Mouse (Mus musculus) urinary bladder, postnatal 14 days (tissue): ENCODE results near the gene Rpl7a.
"Not testable (repeated sequence)": the region's sequence is repeated elsewhere in the genome, so short reads cannot be mapped to it uniquely, and the experiment has no call there.

Experiments used
- DNase-seq: peaks from one replicate; pipeline ENCODE4 v3.0.0; 2021; ENCODE audit warnings: low spot score

The Rpl7a gene

GRCm38 (mm10) chr2:26910124-26910993 lies at the start of gene Rpl7a, which contains the start of gene Med22:
TSS of gene Rpl7a (plus strand) at chr2:26910764.
TSS of gene Med22 (minus strand) at chr2:26910677.
- peak; percentile 100 for DNase-seq

- DNase-seq: no peak
Observed at GRCm38 (mm10) chr2:26862856-26863255, 47.7 kb upstream of the Rpl7a start.

- peak; percentile 14 for DNase-seq
Observed at GRCm38 (mm10) chr2:26864879-26865278, 45.7 kb upstream of the Rpl7a start, which contains the start of gene Abo. TSS of gene Abo (minus strand) at chr2:26864979.

GRCm38 (mm10) chr2:26870666-26871065 lies 39.9 kb upstream of the Rpl7a start:
- no peak for DNase-seq

- DNase-seq: no peak
Observed at GRCm38 (mm10) chr2:26878571-26878970, 32.0 kb upstream of the Rpl7a start.

GRCm38 (mm10) chr2:26885541-26885940 lies 25.0 kb upstream of the Rpl7a start:
- DNase-seq: not testable (repeated sequence)

GRCm38 (mm10) chr2:26886170-26886569 lies 24.4 kb upstream of the Rpl7a start:
- not testable (repeated sequence) for DNase-seq

- no peak for DNase-seq
Observed at GRCm38 (mm10) chr2:26895898-26896297, 14.7 kb upstream of the Rpl7a start.

GRCm38 (mm10) chr2:26900731-26901130 lies 9.8 kb upstream of the Rpl7a start:
- no peak for DNase-seq

GRCm38 (mm10) chr2:26901834-26902400 lies 8.6 kb upstream of the Rpl7a start:
- no peak for DNase-seq

GRCm38 (mm10) chr2:26902467-26903220 lies 7.9 kb upstream of the Rpl7a start, which contains the start of gene Surf6:
TSS of gene Surf6 (minus strand) at chr2:26902879.
- peak; percentile 94 for DNase-seq

GRCm38 (mm10) chr2:26903311-26903710 lies 7.3 kb upstream of the Rpl7a start:
- no peak for DNase-seq

- DNase-seq: no peak
Observed at GRCm38 (mm10) chr2:26905936-26906335, 4.6 kb upstream of the Rpl7a start.

- DNase-seq: no peak
Observed at GRCm38 (mm10) chr2:26906431-26906830, 4.1 kb upstream of the Rpl7a start.

- peak; percentile 56 for DNase-seq
Observed at GRCm38 (mm10) chr2:26907109-26907508, 3.5 kb upstream of the Rpl7a start.

- DNase-seq: no peak
Observed at GRCm38 (mm10) chr2:26908710-26909386, 1.7 kb upstream of the Rpl7a start.

GRCm38 (mm10) chr2:26909387-26909784 lies 1.2 kb upstream of the Rpl7a start:
- DNase-seq: no peak

- peak; percentile 50 for DNase-seq
Observed at GRCm38 (mm10) chr2:26910994-26911765, 616 bp downstream of the Rpl7a start.

GRCm38 (mm10) chr2:26912253-26912770 lies 1.7 kb downstream of the Rpl7a start:
- no peak for DNase-seq

GRCm38 (mm10) chr2:26913416-26914147 lies 3.0 kb downstream of the Rpl7a start:
- DNase-seq: no peak
